Mouse (Mus musculus): ENCODE results near the gene Cep83. TPM values are rescaled to one million over a fixed set of nuclear protein-coding genes. Genes with fewer than 3 reads are reported as not detected.

Cep83 gene
- polyA plus RNA-seq, 1 experiment, result 1.2 TPM

- Histone ChIP-seq H3K27me3 (ENCODE audit: control insufficient read depth) (no peaks in the 10 kb centered on the region), H3K36me3 (ENCODE audit: control insufficient read depth) (peaks cover 3% of the 10 kb centered on the region), H3K4me3 (replicated peaks) (no peak overlapping the region), H3K9me3 (ENCODE audit: control insufficient read depth, low read length) (no peaks in the 10 kb centered on the region), H3K4me1 (ENCODE audit: control insufficient read depth) (no peaks in the 10 kb centered on the region; the same call in 1 of the 2 replicates)
- no peak for TF ChIP-seq GATA1 (IDR thresholded peaks at IDR 0.05; ENCODE audit: low read length)
These were observed 51.8 kb downstream of the Cep83 start for GRCm38 (mm10) chr10:94740221-94740620.

DNA sequence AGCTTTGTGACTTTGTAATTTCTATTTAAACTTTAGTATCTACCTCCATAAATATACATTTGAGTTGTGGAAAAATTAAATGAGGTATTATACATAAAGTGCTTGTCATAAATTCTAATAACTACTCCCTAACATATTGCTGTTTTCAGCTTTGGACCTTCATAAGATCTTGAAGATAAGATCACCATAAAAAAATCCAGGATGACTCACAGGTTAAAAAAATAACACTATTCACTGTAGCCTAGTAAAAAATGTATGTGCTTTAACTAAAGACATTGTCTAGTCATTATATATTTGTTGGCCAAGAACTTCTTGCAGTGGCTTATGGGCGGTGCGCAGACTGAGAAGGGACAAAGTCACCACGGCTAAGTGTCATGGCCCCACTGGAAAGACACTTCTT, 53.0 kb downstream of the Cep83 start:
- H3K4me1 ChIP-seq (ENCODE audit: control insufficient read depth), result no peaks in the 10 kb centered on the region
- no peaks in the 10 kb centered on the region for H3K27me3 ChIP-seq (ENCODE audit: control insufficient read depth)
- H3K9me3 ChIP-seq (ENCODE audit: control insufficient read depth, low read length), result no peaks in the 10 kb centered on the region
- no peak overlapping the region for H3K4me3 ChIP-seq (replicated peaks)
- H3K36me3 ChIP-seq (ENCODE audit: control insufficient read depth), result peaks cover 6% of the 10 kb centered on the region
- TF ChIP-seq GATA1 (IDR thresholded peaks at IDR 0.05; ENCODE audit: low read length) (no peak), TAL1 (IDR thresholded peaks at IDR 0.05; ENCODE audit: low read length) (no peak)

DNA sequence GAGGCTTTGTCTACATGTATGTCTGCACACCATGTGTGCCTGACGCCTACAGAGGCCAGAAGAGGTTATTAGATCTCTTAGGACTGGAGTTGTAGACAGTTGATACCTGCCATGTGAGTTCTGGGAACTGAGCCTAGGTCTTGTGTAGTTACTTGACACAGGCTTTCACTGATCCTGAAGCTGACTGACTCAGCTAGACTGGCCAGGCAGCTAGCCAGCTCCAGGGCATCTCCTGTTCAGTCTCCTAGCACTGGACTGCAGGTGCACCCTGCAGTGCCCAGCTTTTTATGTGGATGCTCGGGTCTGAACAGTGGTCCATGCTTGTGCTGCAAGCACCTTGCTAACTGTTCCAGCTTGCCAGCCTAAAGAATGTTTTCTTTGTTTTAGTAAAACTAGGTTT, 58.6 kb downstream of the Cep83 start:
- Histone ChIP-seq H3K4me3 (replicated peaks) (no peak overlapping the region), H3K27me3 (ENCODE audit: control insufficient read depth) (no peaks in the 10 kb centered on the region), H3K36me3 (ENCODE audit: control insufficient read depth) (peaks cover 20% of the 10 kb centered on the region), H3K4me1 (ENCODE audit: control insufficient read depth) (no peaks in the 10 kb centered on the region), H3K9me3 (ENCODE audit: control insufficient read depth, low read length) (no peaks in the 10 kb centered on the region)
- TF ChIP-seq GATA1 (IDR thresholded peaks at IDR 0.05; ENCODE audit: low read length) (no peak), TAL1 (IDR thresholded peaks at IDR 0.05; ENCODE audit: low read length) (no peak)

DNA sequence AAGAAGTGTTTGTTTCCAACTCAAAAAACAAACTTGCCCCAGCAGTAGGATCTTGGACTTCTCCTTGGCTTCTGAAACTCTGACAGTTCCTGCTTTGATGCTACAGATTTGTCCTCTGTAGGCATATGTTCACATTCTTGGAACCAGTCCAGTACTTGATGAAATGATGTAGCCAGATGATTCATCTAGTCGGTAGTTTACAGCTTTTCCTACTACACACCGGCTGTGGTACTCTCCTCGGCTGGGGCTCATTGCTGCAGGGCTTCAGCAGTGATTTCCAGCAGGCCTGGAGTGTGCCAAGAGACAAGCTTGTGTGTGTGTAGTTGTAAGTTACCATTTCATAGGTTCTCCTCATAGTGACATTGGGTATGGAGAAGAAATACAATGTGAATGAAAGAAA, 83.0 kb downstream of the Cep83 start:
- Histone ChIP-seq H3K27me3 (ENCODE audit: control insufficient read depth) (no peaks in the 10 kb centered on the region), H3K4me1 (ENCODE audit: control insufficient read depth) (peaks cover 4% of the 10 kb centered on the region), H3K9me3 (ENCODE audit: control insufficient read depth, low read length) (no peaks in the 10 kb centered on the region), H3K36me3 (ENCODE audit: control insufficient read depth) (peaks cover 20% of the 10 kb centered on the region), H3K4me3 (replicated peaks) (no peak overlapping the region)
- TF ChIP-seq GATA1 (IDR thresholded peaks at IDR 0.05; ENCODE audit: low read length), result no peak
- no peak for TF ChIP-seq TAL1 (IDR thresholded peaks at IDR 0.05; ENCODE audit: low read length)

DNA sequence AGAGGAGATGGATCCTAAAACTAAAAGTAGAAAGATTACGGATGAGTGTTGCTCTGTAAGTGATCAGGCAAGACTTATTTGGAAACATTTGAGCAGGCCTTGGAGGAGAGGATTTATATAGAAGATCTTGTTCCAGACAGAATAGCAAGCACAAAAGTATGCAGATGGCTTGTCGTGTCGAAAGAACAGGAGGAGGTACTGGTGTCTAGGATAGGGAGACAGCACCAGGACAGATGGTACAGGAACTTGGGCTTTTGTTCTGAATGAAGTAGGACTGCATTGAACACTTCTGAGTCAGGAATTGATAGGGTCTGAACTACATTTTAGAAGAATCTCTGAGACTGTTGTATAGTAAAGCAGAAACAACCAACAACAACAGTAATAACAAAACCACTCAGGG, 89.1 kb downstream of the Cep83 start:
- Histone ChIP-seq H3K4me1 (ENCODE audit: control insufficient read depth) (peaks cover 15% of the 10 kb centered on the region), H3K9me3 (ENCODE audit: control insufficient read depth, low read length) (no peaks in the 10 kb centered on the region), H3K4me3 (replicated peaks) (no peak overlapping the region), H3K27me3 (ENCODE audit: control insufficient read depth) (no peaks in the 10 kb centered on the region), H3K36me3 (ENCODE audit: control insufficient read depth) (peaks cover 18% of the 10 kb centered on the region)
- TF ChIP-seq TAL1 (IDR thresholded peaks at IDR 0.05; ENCODE audit: low read length) (no peak), GATA1 (IDR thresholded peaks at IDR 0.05; ENCODE audit: low read length) (no peak)

DNA sequence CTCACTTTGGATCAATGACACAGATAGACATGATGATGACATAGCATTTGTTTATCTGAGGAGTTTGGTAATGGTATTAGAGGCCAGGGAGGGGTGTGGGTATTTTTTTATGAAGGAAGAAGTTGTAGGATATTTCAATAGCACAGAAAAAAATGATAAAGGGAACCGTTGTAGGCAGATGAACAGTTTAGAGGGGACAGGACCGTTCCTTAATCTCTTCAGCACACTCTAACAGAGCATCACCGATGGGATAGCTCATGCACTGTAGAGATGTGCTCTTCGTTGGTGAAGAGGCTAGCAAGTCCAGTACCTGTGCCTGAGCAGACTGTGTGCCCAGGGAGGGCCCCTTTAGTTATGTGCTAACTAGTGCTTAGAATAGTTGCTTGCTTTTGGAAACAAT, 90.9 kb downstream of the Cep83 start:
- Histone ChIP-seq H3K4me1 (ENCODE audit: control insufficient read depth) (peaks cover 15% of the 10 kb centered on the region), H3K4me3 (replicated peaks) (no peak overlapping the region), H3K36me3 (ENCODE audit: control insufficient read depth) (peaks cover 17% of the 10 kb centered on the region), H3K9me3 (ENCODE audit: control insufficient read depth, low read length) (no peaks in the 10 kb centered on the region), H3K27me3 (ENCODE audit: control insufficient read depth) (no peaks in the 10 kb centered on the region)
- TF ChIP-seq TAL1 (IDR thresholded peaks at IDR 0.05; ENCODE audit: low read length) (no peak), GATA1 (IDR thresholded peaks at IDR 0.05; ENCODE audit: low read length) (no peak)

- H3K4me1 ChIP-seq (ENCODE audit: control insufficient read depth), result peaks cover 11% of the 10 kb centered on the region
- peaks cover 18% of the 10 kb centered on the region for H3K36me3 ChIP-seq (ENCODE audit: control insufficient read depth)
- H3K27me3 ChIP-seq (ENCODE audit: control insufficient read depth), result no peaks in the 10 kb centered on the region
- no peaks in the 10 kb centered on the region for H3K9me3 ChIP-seq (ENCODE audit: control insufficient read depth, low read length)
- TF ChIP-seq TAL1 (IDR thresholded peaks at IDR 0.05; ENCODE audit: low read length), result no peak
- TF ChIP-seq GATA1 (IDR thresholded peaks at IDR 0.05; ENCODE audit: low read length), result no peak
- no peak overlapping the region for H3K4me3 ChIP-seq (replicated peaks)
These were observed 92.3 kb downstream of the Cep83 start for GRCm38 (mm10) chr10:94780618-94781262.

DNA sequence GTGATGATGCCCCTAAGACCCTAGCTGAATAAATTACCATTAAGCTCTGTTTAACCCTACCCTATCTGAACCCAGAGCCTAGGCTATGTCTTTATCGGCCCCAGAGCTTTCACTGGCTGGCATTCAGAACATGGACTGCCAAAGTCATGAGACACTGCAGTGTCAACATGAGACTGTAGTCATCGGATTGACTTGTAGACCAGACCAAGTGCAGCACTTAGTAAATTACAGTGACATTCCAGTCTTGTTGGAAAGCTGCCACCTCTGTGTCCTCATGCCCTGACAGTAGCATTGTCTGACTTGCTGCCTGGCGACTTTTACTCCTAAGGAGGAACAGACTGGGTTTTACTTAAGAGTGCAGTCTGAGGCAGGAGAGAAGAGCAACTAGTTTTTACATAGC, 100.8 kb downstream of the Cep83 start:
- no peaks in the 10 kb centered on the region for H3K27me3 ChIP-seq (ENCODE audit: control insufficient read depth)
- peaks cover 40% of the 10 kb centered on the region for H3K36me3 ChIP-seq (ENCODE audit: control insufficient read depth)
- H3K4me3 ChIP-seq (replicated peaks), result no peak overlapping the region
- no peak for TF ChIP-seq GATA1 (IDR thresholded peaks at IDR 0.05; ENCODE audit: low read length)
- TF ChIP-seq TAL1 (IDR thresholded peaks at IDR 0.05; ENCODE audit: low read length), result no peak
- no peaks in the 10 kb centered on the region for H3K9me3 ChIP-seq (ENCODE audit: control insufficient read depth, low read length)
- no peaks in the 10 kb centered on the region for H3K4me1 ChIP-seq (ENCODE audit: control insufficient read depth)

DNA sequence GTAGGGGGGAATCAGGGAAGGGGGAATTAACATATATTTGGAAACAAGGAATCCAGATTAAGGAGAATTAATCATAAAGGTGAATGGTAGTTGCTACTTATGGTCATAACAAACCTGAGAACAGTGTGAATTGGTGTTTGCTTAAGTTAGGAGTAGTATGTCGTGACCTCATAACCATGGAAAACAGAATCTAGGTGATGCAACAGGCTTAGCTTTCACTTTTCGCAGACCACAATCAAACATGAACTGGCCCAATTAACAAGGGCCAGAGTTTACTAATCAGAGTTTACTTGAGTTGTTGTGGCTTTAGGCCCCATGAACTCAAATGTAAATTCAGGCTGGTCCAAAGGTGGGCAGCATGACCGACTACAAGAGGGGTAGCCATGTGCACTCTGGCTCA, 105.5 kb downstream of the Cep83 start:
- Histone ChIP-seq H3K36me3 (ENCODE audit: control insufficient read depth) (peaks cover 33% of the 10 kb centered on the region), H3K4me3 (replicated peaks) (no peak overlapping the region)
- TF ChIP-seq GATA1 (IDR thresholded peaks at IDR 0.05; ENCODE audit: low read length), result no peak
- no peak for TF ChIP-seq TAL1 (IDR thresholded peaks at IDR 0.05; ENCODE audit: low read length)

More for the DNA sequence above, 105.5 kb downstream of the Cep83 start:
- Histone ChIP-seq H3K27me3 (ENCODE audit: control insufficient read depth) (no peaks in the 10 kb centered on the region), H3K9me3 (ENCODE audit: control insufficient read depth, low read length) (no peaks in the 10 kb centered on the region), H3K4me1 (ENCODE audit: control insufficient read depth) (no peaks in the 10 kb centered on the region)

All from erythroblast, embryonic 14.5 days (primary cell).